Mouse (Mus musculus) adrenal gland, postnatal 10 days (tissue): Measurements from ENCODE around the gene Tgoln1. TPM values are rescaled to one million over a fixed set of nuclear protein-coding genes. Genes with fewer than 3 reads are reported as not detected.

ENCODE experiments used
- total RNA-seq, 2 experiments: library from RNA; stranded (reverse); gene quantifications; 2 replicates each; pipeline ENCODE4 v1.2.3; 2021

Tgoln1 gene
- total RNA-seq, 2 experiments from 2014 or later, result 92.7 to 121 TPM

Other genes starting within 250 kb of the Tgoln1 start
- 10 to 100 TPM; 25.2 to 46.6 TPM for gene Vamp5, start 236.5 kb downstream of the Tgoln1 start, total RNA-seq
- gene Vamp8, start 226.3 kb downstream of the Tgoln1 start, total RNA-seq, result 100 to 1,000 TPM; 109 to 123 TPM
- 10 to 100 TPM; 42.4 to 42.7 TPM for gene Ggcx, start 202.7 kb downstream of the Tgoln1 start, total RNA-seq
- 100 to 1,000 TPM; 225 to 245 TPM for gene Mat2a, start 177.4 kb downstream of the Tgoln1 start, total RNA-seq
- under 1 TPM; 0.27 to 0.48 TPM for gene Sh2d6, start 95.3 kb downstream of the Tgoln1 start, total RNA-seq
- 10 to 100 TPM; 28.1 to 33.5 TPM for gene Capg, start 72.6 kb downstream of the Tgoln1 start, total RNA-seq
- gene Elmod3, start 18.6 kb downstream of the Tgoln1 start, total RNA-seq, result 10 to 100 TPM; 13.3 to 15.8 TPM
- gene Retsat, start 18.5 kb downstream of the Tgoln1 start, total RNA-seq, result 100 to 1,000 TPM; 359 to 375 TPM
- gene Tcf7l1, start 172.3 kb upstream of the Tgoln1 start, total RNA-seq, result 10 to 100 TPM; 19.6 to 20.1 TPM